Mouse (Mus musculus): ENCODE results near the gene Rgn. TPM values are rescaled to one million over a fixed set of nuclear protein-coding genes. Genes with fewer than 3 reads are reported as not detected.
A peak's percentile ranks its signal among the peaks of the same experiment; 100 is the strongest.

Rgn gene
- polyA plus RNA-seq (2011; ENCODE audit: insufficient read depth, insufficient read length, low read depth, missing spikeins), result not detected in 2 replicates

DNA sequence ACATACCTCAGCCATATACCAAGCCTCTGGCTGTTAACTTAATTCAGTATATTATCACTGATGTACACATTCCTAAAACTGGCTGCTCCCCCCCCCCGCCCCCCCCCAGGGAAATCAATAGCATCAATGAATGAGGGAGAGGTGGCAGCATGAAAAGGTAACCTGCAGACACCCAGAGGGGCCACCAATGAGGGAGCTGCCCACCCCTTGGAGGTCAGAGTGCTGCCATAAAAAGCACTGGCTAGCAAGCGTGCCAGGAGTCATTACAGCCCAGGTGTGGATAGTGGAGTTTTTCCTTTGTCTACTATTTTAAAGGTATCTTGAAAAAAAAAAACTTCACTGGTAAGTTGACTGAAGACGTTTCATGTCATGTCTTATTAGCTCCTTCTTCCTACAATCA lies at the start of gene Rgn:
Rgn (plus strand) TSS at position 256 of the 400 bp plus-strand sequence.
- H3K27me3 ChIP-seq (ENCODE audit: control insufficient read depth, insufficient read depth, low read length, poor library complexity, severe bottlenecking), result no peaks in the 10 kb centered on the region
- H3K27ac ChIP-seq (ENCODE audit: insufficient read depth, low read length), result no peak within 1 kb of the TSS
- no peaks in the 10 kb centered on the region for H3K4me1 ChIP-seq (ENCODE audit: control insufficient read depth, insufficient read depth, low read length)
- H3K9ac ChIP-seq (ENCODE audit: low read depth, poor library complexity, severe bottlenecking), result no peak within 1 kb of the TSS
- no peaks in the 10 kb centered on the region for H3K9me3 ChIP-seq (replicated peaks; ENCODE audit: control insufficient read depth, insufficient read depth, low read length, poor library complexity, severe bottlenecking)
- TF ChIP-seq CTCF (IDR thresholded peaks at IDR 0.05; ENCODE audit: low read depth, low read length), result no peak
- TF ChIP-seq EP300 (IDR thresholded peaks at IDR 0.05; ENCODE audit: insufficient read depth, low read depth, low read length), result no peak
- TF ChIP-seq POLR2A (IDR thresholded peaks at IDR 0.05; ENCODE audit: insufficient read depth, low read length), result no peak
- H3K36me3 ChIP-seq (ENCODE audit: control insufficient read depth, insufficient read depth, low read length, poor library complexity, severe bottlenecking), result no peaks in the 10 kb centered on the region
- no peak within 1 kb of the TSS for H3K4me3 ChIP-seq (ENCODE audit: low read depth, low read length)

GRCm38 (mm10) chrX:20520290-20520939 lies 29.2 kb upstream of the Rgn start:
- no peaks in the 10 kb centered on the region for H3K27me3 ChIP-seq (ENCODE audit: control insufficient read depth, insufficient read depth, low read length, poor library complexity, severe bottlenecking)
- no peak overlapping the region for H3K4me3 ChIP-seq (ENCODE audit: low read depth, low read length)
- no peak overlapping the region for H3K27ac ChIP-seq (ENCODE audit: insufficient read depth, low read length)
- no peaks in the 10 kb centered on the region; the same call in 1 of the 2 replicates for H3K9me3 ChIP-seq (replicated peaks; ENCODE audit: control insufficient read depth, insufficient read depth, low read length, poor library complexity, severe bottlenecking)
- TF ChIP-seq EP300 (IDR thresholded peaks at IDR 0.05; ENCODE audit: insufficient read depth, low read depth, low read length), result no peak
- no peak for TF ChIP-seq POLR2A (IDR thresholded peaks at IDR 0.05; ENCODE audit: insufficient read depth, low read length)
- TF ChIP-seq CTCF (IDR thresholded peaks at IDR 0.05; ENCODE audit: low read depth, low read length), result no peak
- no peak overlapping the region for H3K9ac ChIP-seq (ENCODE audit: low read depth, poor library complexity, severe bottlenecking)
- H3K4me1 ChIP-seq (ENCODE audit: control insufficient read depth, insufficient read depth, low read length), result no peaks in the 10 kb centered on the region
- H3K36me3 ChIP-seq (ENCODE audit: control insufficient read depth, insufficient read depth, low read length, poor library complexity, severe bottlenecking), result peaks cover 2% of the 10 kb centered on the region

DNA sequence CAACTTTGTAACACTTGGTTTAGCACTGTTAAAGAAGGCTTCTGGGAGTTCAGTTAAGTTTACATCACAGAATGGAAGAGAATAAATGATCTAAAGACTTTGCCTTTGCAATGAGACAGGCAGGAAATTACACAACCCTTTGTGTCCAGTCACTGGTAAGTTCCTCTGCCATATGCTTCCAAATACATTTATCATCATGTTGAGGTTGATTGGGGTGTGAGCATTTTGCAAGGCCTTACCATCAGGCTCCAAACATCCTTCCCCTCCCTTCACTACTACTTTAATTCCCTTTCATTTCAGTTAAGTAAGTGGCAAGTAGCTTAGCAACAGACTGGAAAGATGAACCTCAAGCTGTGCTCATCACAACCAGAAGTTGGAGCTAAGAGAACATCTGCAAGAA lies 28.0 kb upstream of the Rgn start:
- no peaks in the 10 kb centered on the region for H3K4me1 ChIP-seq (ENCODE audit: control insufficient read depth, insufficient read depth, low read length)
- no peaks in the 10 kb centered on the region; the same call in 1 of the 2 replicates for H3K9me3 ChIP-seq (replicated peaks; ENCODE audit: control insufficient read depth, insufficient read depth, low read length, poor library complexity, severe bottlenecking)
- no peaks in the 10 kb centered on the region for H3K27me3 ChIP-seq (ENCODE audit: control insufficient read depth, insufficient read depth, low read length, poor library complexity, severe bottlenecking)
- TF ChIP-seq POLR2A (IDR thresholded peaks at IDR 0.05; ENCODE audit: insufficient read depth, low read length), result no peak
- no peak for TF ChIP-seq CTCF (IDR thresholded peaks at IDR 0.05; ENCODE audit: low read depth, low read length)
- TF ChIP-seq EP300 (IDR thresholded peaks at IDR 0.05; ENCODE audit: insufficient read depth, low read depth, low read length), result no peak
- H3K27ac ChIP-seq (ENCODE audit: insufficient read depth, low read length), result no peak overlapping the region
- no peak overlapping the region for H3K4me3 ChIP-seq (ENCODE audit: low read depth, low read length)
- peaks cover 2% of the 10 kb centered on the region for H3K36me3 ChIP-seq (ENCODE audit: control insufficient read depth, insufficient read depth, low read length, poor library complexity, severe bottlenecking)
- no peak overlapping the region for H3K9ac ChIP-seq (ENCODE audit: low read depth, poor library complexity, severe bottlenecking)

DNA sequence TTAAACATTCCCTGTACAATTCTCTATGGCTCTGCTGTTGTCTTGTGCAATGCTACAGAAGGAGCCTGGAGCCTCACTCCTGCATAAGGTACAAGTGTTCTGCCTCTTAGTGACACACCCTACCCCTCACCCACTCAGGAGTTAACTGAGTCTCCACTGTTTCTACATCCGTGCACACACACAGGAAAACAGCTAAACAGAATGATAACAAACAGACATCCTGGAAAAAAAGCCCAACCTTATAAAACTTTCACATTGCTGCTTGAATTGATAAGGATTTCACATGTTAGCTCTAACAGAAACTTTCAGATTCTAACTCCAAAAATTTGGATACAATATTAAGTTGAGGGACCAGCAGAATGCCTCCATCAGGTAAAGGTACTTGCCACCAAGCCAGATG lies 17.0 kb upstream of the Rgn start:
- no peaks in the 10 kb centered on the region for H3K4me1 ChIP-seq (ENCODE audit: control insufficient read depth, insufficient read depth, low read length)

GRCm38 (mm10) chrX:20543867-20544266 lies 5.7 kb upstream of the Rgn start:
- no peak overlapping the region for H3K9ac ChIP-seq (ENCODE audit: low read depth, poor library complexity, severe bottlenecking)
- no peak overlapping the region for H3K27ac ChIP-seq (ENCODE audit: insufficient read depth, low read length)
- H3K36me3 ChIP-seq (ENCODE audit: control insufficient read depth, insufficient read depth, low read length, poor library complexity, severe bottlenecking), result no peaks in the 10 kb centered on the region
- no peak overlapping the region for H3K4me3 ChIP-seq (ENCODE audit: low read depth, low read length)
- H3K27me3 ChIP-seq (ENCODE audit: control insufficient read depth, insufficient read depth, low read length, poor library complexity, severe bottlenecking), result no peaks in the 10 kb centered on the region; the same call in 1 of the 2 replicates
- TF ChIP-seq EP300 (IDR thresholded peaks at IDR 0.05; ENCODE audit: insufficient read depth, low read depth, low read length) (no peak), CTCF (IDR thresholded peaks at IDR 0.05; ENCODE audit: low read depth, low read length) (no peak), POLR2A (IDR thresholded peaks at IDR 0.05; ENCODE audit: insufficient read depth, low read length) (no peak)
- no peaks in the 10 kb centered on the region for H3K4me1 ChIP-seq (ENCODE audit: control insufficient read depth, insufficient read depth, low read length)
- H3K9me3 ChIP-seq (replicated peaks; ENCODE audit: control insufficient read depth, insufficient read depth, low read length, poor library complexity, severe bottlenecking), result no peaks in the 10 kb centered on the region

More for the DNA sequence above, 17.0 kb upstream of the Rgn start:
- Histone ChIP-seq H3K9me3 (replicated peaks; ENCODE audit: control insufficient read depth, insufficient read depth, low read length, poor library complexity, severe bottlenecking) (no peaks in the 10 kb centered on the region), H3K36me3 (ENCODE audit: control insufficient read depth, insufficient read depth, low read length, poor library complexity, severe bottlenecking) (no peaks in the 10 kb centered on the region), H3K27me3 (ENCODE audit: control insufficient read depth, insufficient read depth, low read length, poor library complexity, severe bottlenecking) (no peaks in the 10 kb centered on the region), H3K9ac (ENCODE audit: low read depth, poor library complexity, severe bottlenecking) (no peak overlapping the region), H3K4me3 (ENCODE audit: low read depth, low read length) (no peak overlapping the region), H3K27ac (ENCODE audit: insufficient read depth, low read length) (no peak overlapping the region)
- TF ChIP-seq EP300 (IDR thresholded peaks at IDR 0.05; ENCODE audit: insufficient read depth, low read depth, low read length) (no peak), POLR2A (IDR thresholded peaks at IDR 0.05; ENCODE audit: insufficient read depth, low read length) (no peak), CTCF (IDR thresholded peaks at IDR 0.05; ENCODE audit: low read depth, low read length) (no peak)

DNA sequence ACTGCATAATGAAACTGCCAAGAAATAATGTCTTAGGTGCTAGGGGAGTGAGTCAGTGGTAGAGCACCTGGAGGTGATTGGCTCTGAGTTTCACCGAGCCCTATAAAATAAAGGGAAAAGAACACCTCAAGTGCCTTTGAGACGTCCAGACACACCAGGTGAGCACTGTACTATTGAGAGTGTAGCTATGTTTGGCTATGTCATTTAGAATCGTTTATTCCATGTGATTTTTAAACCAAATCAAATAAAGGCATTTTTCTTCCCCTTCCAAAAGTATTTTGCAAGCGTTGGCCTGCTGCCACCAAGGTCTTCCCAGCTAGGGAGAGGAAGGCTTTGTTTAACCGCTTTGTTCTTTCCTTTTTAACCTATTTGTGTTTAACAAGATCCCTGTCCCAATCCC lies 2.0 kb upstream of the Rgn start:
- Histone ChIP-seq H3K4me3 (ENCODE audit: low read depth, low read length) (no peak overlapping the region), H3K9me3 (replicated peaks; ENCODE audit: control insufficient read depth, insufficient read depth, low read length, poor library complexity, severe bottlenecking) (no peaks in the 10 kb centered on the region), H3K27me3 (ENCODE audit: control insufficient read depth, insufficient read depth, low read length, poor library complexity, severe bottlenecking) (no peaks in the 10 kb centered on the region), H3K9ac (ENCODE audit: low read depth, poor library complexity, severe bottlenecking) (peak overlapping the region; percentile 46; the same call in 1 of the 2 replicates), H3K36me3 (ENCODE audit: control insufficient read depth, insufficient read depth, low read length, poor library complexity, severe bottlenecking) (no peaks in the 10 kb centered on the region), H3K4me1 (ENCODE audit: control insufficient read depth, insufficient read depth, low read length) (no peaks in the 10 kb centered on the region), H3K27ac (ENCODE audit: insufficient read depth, low read length) (no peak overlapping the region)
- TF ChIP-seq POLR2A (IDR thresholded peaks at IDR 0.05; ENCODE audit: insufficient read depth, low read length), result no peak
